Mouse (Mus musculus) megakaryocyte, embryonic 14.5 days (primary cell): Measurements from ENCODE around the gene Tbccd1.

Source experiments
- FLI1 ChIP-seq: IDR thresholded peaks from 2 replicates; pipeline ENCODE4 v1.6.1; 2012; ENCODE audit warnings: low read length, inconsistent platforms, mixed read lengths
- GATA1 ChIP-seq: IDR thresholded peaks from 3 replicates; pipeline ENCODE4 v1.6.1; 2012; ENCODE audit warnings: mixed read lengths, low read length, inconsistent platforms, borderline replicate concordance

DNA sequence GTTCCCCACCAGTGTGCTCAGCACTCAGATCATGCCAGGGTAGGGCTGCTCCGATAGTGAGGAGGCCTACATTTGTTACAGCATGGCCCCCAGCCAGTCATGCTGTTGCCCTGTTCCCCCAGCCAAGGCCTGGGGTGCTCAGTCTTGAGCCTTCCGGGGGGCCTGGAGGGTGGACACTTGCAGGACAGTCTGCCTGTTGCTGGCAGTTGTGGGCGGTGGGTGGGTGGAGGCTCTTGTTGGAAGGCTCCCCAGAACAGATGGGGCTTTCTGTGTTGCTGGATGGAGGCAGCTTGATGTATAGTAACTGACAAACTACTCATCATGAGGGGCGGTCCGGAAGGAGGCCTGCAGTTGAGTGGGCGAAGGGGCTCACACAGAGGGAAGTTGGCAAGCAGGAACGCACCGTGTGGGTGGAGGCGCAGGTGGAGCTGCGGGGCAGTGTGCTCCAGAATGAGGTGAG is 67.5 kb downstream of the Tbccd1 start:
- TF ChIP-seq FLI1 (no peak), GATA1 (no peak)
